Comparison of ENCODE assay signal across 18 mouse cellular contexts in the genomic region with DNA sequence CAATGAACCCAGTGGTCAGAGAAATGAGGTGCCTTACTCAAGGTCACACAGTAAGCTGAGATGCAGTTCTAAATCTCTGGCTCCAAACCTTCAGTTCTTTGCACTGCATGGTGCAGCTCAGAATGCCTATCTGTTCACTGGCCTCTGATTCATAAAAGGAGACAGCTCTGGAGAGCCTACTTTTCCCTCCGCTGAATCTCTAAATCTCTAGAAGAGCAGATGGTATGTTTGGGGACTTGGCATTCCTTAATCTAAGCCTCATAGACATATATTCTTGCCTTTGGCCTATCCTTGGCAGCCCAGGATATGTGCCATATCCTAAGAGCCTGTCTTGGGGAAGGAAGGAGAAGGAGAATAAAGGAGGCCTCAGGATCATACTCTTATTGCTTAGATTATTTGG.
"Had no signal": no experiment of that assay in that cellular context is flagged by ENCODE, and none has a peak within 500 bp of the region (broad histone marks: within the 10 kb centered on the region; RNA-seq: fewer than 3 reads in every experiment).

No protein-coding gene starts in this region.

- H3K27me3 ChIP-seq: neural tube, embryonic 12.5 days had no signal

- H3K27ac ChIP-seq: limb, embryonic 12.5 days; limb, embryonic 15.5 days; liver, embryonic 14.5 days; macrophage; midbrain, embryonic 12.5 days; midbrain, embryonic 15.5 days; neural tube, embryonic 12.5 days; neural tube, embryonic 15.5 days had no signal

- H3K4me2 ChIP-seq: limb, embryonic 12.5 days; limb, embryonic 15.5 days; liver, embryonic 11.5 days; midbrain, embryonic 12.5 days; midbrain, embryonic 15.5 days; neural tube, embryonic 12.5 days; neural tube, embryonic 15.5 days had no signal

- DNase-seq: kidney, adult 9 months; kidney, postnatal 14 days; kidney, postnatal 4 days; left cerebral cortex, postnatal 4 days; lung, adult 2 months; thymus, adult 2 months; thymus, postnatal 14 days; thymus, postnatal 4 days had no signal

- H3K4me1 ChIP-seq: limb, embryonic 12.5 days; limb, embryonic 15.5 days; midbrain, embryonic 12.5 days; midbrain, embryonic 15.5 days; neural tube, embryonic 12.5 days; neural tube, embryonic 15.5 days had no signal

- H3K4me3 ChIP-seq: limb, embryonic 12.5 days; limb, embryonic 15.5 days; midbrain, embryonic 12.5 days; midbrain, embryonic 15.5 days; neural tube, embryonic 12.5 days; neural tube, embryonic 15.5 days had no signal

- H3K9me3 ChIP-seq: limb, embryonic 12.5 days; midbrain, embryonic 12.5 days; midbrain, embryonic 15.5 days; neural tube, embryonic 12.5 days; neural tube, embryonic 15.5 days had no signal

- H3K36me3 ChIP-seq: limb, embryonic 12.5 days; limb, embryonic 15.5 days; midbrain, embryonic 12.5 days; midbrain, embryonic 15.5 days; neural tube, embryonic 12.5 days; neural tube, embryonic 15.5 days had no signal

- ATAC-seq: lung, postnatal 0 days; midbrain, embryonic 15.5 days had no signal

- H3K9ac ChIP-seq: limb, embryonic 12.5 days; limb, embryonic 15.5 days; liver, embryonic 14.5 days; midbrain, embryonic 12.5 days; midbrain, embryonic 15.5 days; neural tube, embryonic 12.5 days; neural tube, embryonic 15.5 days had no signal
